In the genomic region with DNA sequence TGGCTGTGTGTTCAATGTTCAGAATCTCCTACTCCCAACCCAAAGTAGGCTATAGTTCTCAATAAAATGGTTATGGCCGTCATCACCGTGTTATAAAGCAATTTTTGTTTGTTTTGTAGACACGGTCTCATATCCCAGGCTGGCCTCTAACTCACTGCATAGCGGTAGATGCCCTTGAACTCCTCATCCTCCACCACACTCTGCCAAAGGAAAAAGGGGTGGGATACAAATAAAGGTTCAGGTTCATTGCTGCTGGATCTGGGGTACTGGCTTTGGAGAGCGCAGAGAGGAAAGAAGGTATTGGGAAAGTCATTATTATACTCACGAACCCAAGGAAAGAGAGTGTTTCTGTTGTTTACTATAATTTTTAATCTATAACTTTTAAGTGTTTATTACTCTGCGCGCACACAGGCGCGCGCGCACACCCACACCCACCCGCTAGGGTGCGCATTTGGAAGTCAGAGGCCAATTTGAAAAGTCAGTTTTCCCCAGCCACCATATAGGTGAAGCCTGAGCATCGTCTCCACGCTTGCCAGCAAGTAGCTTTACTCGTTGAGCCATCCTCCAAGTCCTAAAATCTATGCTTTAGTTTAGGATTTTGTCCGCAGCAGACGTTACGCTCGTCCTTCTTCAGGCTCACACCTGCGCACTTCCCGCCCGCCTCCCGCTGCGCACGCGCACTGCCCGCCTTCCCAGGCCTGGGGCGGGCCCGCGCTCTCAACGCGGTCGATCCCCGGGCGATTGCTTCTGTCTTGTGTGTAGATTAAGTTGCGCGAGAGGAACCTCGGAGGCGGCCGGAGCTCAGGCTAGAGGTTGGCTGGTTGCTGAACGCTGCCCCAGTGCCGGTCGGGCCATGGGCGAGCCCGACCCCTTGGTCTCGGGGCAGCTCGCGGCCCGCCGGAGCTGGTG, we compare ENCODE assay signal across 1 mouse cellular context.
TF ChIP-seq lines count a peak whose summit lies in the region.

Gene Rnf8, plus strand, starts transcription at position 676 of the 909 bp plus-strand sequence.
Gene Gm28043, plus strand, starts transcription at position 762 of the 909 bp plus-strand sequence.

TF ChIP-seq in CH12.LX, 34 proteins besides CTCF, POLR2A, EP300 and RAD21 (continued from another document):
- TF ChIP-seq MXI1 (IDR thresholded peaks at IDR 0.05; ENCODE audit: low read depth, low read length) (peak; percentile 56; the same call in 1 of the 2 replicates), TCF12 (IDR thresholded peaks at IDR 0.05; ENCODE audit: low read depth, low read length) (peak; percentile 90), ZNF384 (IDR thresholded peaks at IDR 0.05; ENCODE audit: low read depth, low read length) (no peak), NRF1 (IDR thresholded peaks at IDR 0.05; ENCODE audit: low read depth, low read length) (peak; percentile 99), MYC (IDR thresholded peaks at IDR 0.05; ENCODE audit: low read depth, low read length) (0 out of 2 replicates have a peak, but pooled peaks have one; percentile 66), HCFC1 (IDR thresholded peaks at IDR 0.05; ENCODE audit: low read depth, low read length) (peak; percentile 79), CHD2 (IDR thresholded peaks at IDR 0.05; ENCODE audit: low read length) (peak; percentile 91), BHLHE40 (IDR thresholded peaks at IDR 0.05; ENCODE audit: low read depth, low read length) (no peak), USF2 (conservative IDR thresholded peaks at IDR 0.05; ENCODE audit: low read depth, low read length) (no peak), NELFE (IDR thresholded peaks at IDR 0.05; ENCODE audit: low read depth, low read length) (peak; percentile 94), ZKSCAN1 (IDR thresholded peaks at IDR 0.05; ENCODE audit: borderline replicate concordance, low read depth, low read length) (no peak), TBP (conservative IDR thresholded peaks at IDR 0.05; ENCODE audit: low read depth, low read length) (no peak), MAX (IDR thresholded peaks at IDR 0.05; ENCODE audit: low read length) (peak; percentile 82), ZC3H11A (IDR thresholded peaks at IDR 0.05; ENCODE audit: low read depth, low read length) (no peak), JUN (IDR thresholded peaks at IDR 0.05; ENCODE audit: insufficient read depth, low read depth, low read length) (no peak), MEF2A (IDR thresholded peaks at IDR 0.05; ENCODE audit: borderline replicate concordance, low read depth, low read length) (peak; percentile 43; the same call in 1 of the 2 replicates), SMC3 (IDR thresholded peaks at IDR 0.05; ENCODE audit: low read depth, low read length) (no peak), PAX5 (IDR thresholded peaks at IDR 0.05; ENCODE audit: low read length) (no peak), SIN3A (IDR thresholded peaks at IDR 0.05; ENCODE audit: low read length) (peak; percentile 88), CHD1 (IDR thresholded peaks at IDR 0.05; ENCODE audit: low read depth, low read length) (no peak), ELF1 (IDR thresholded peaks at IDR 0.05; ENCODE audit: low read depth, low read length) (peak; percentile 84), ZMIZ1 (IDR thresholded peaks at IDR 0.05; ENCODE audit: low read depth, low read length) (peak; percentile 80), GABPA (IDR thresholded peaks at IDR 0.05; ENCODE audit: insufficient replicate concordance, low read depth, low read length) (no peak), USF1 (IDR thresholded peaks at IDR 0.05; ENCODE audit: low read depth, low read length) (no peak), JUND (conservative IDR thresholded peaks at IDR 0.05; ENCODE audit: low read depth, low read length) (no peak), KAT2A (IDR thresholded peaks at IDR 0.05; ENCODE audit: insufficient replicate concordance, low read length) (0 out of 2 replicates have a peak, but pooled peaks have one; percentile 63), ETS1 (conservative IDR thresholded peaks at IDR 0.05; ENCODE audit: low read depth, low read length) (no peak), MAFK (IDR thresholded peaks at IDR 0.05; ENCODE audit: insufficient replicate concordance, low read length) (no peak), RCOR1 (conservative IDR thresholded peaks at IDR 0.05; ENCODE audit: low read depth, low read length) (no peak), POLR2AphosphoS2 (IDR thresholded peaks at IDR 0.05; ENCODE audit: low read depth, low read length) (peak; percentile 75; the same call in 1 of the 2 replicates)
